Mouse (Mus musculus) limb, embryonic 15.5 days (tissue): ENCODE data around the gene Lacc1. TPM values are rescaled to one million over a fixed set of nuclear protein-coding genes. Genes with fewer than 3 reads are reported as not detected.

ENCODE experiments used
- ATAC-seq: fragments of 200-750 bp; cut with Nextera tagmentation; 2 replicates; pipeline ENCODE4 v1.8.0; 2017; ENCODE audit warnings: low read depth, moderate TSS enrichment; ENCODE audit not compliant: insufficient number of reproducible peaks, low FRiP score, low TSS enrichment
- H3K27ac ChIP-seq: fragments of 300-500 bp; sonication (generic); 2 replicates; pipeline ENCODE4 v1.5.1; 2015; ENCODE audit warnings: moderate library complexity, mild to moderate bottlenecking, inconsistent platforms
- H3K27me3 ChIP-seq: fragments of 300-500 bp; sonication (generic); 2 replicates; pipeline ENCODE4 v1.6.1; 2015; ENCODE audit warnings: inconsistent platforms
- H3K36me3 ChIP-seq: fragments of 300-500 bp; sonication (generic); 2 replicates; pipeline ENCODE4 v1.6.1; 2015; ENCODE audit warnings: inconsistent platforms
- H3K4me1 ChIP-seq: fragments of 300-500 bp; sonication (generic); 2 replicates; pipeline ENCODE4 v1.6.1; 2015; ENCODE audit warnings: inconsistent platforms
- H3K4me2 ChIP-seq: fragments of 300-500 bp; sonication (generic); 2 replicates; pipeline ENCODE4 v1.6.1; 2015; ENCODE audit warnings: mild to moderate bottlenecking, inconsistent platforms
- H3K4me3 ChIP-seq: fragments of 300-500 bp; sonication (generic); 2 replicates; pipeline ENCODE4 v1.5.1; 2015; ENCODE audit warnings: mild to moderate bottlenecking, inconsistent platforms
- H3K9ac ChIP-seq: fragments of 300-500 bp; sonication (generic); 2 replicates; pipeline ENCODE4 v1.6.1; 2015; ENCODE audit warnings: inconsistent platforms
- H3K9me3 ChIP-seq: fragments of 300-500 bp; sonication (generic); 2 replicates; pipeline ENCODE4 v1.6.1; 2016; ENCODE audit warnings: inconsistent platforms
- WGBS: fragments of 180-500 bp; shearing (Covaris S2); methylation state at CpG from one replicate; pipeline ENCODE4 v1.1.7; 2015; 5-methylcytosine and 5-hydroxymethylcytosine counted together
- polyA plus RNA-seq: library from polyadenylated mRNA; unstranded; fragments of >200 nt; fragmentation: Nextera tagmentation; extraction: Ambion mirVana; gene quantifications from 2 replicates; pipeline ENCODE4 v1.2.1, GENCODE M21; 2015

The Lacc1 gene
- polyA plus RNA-seq, result 11.8 and 12.4 TPM in 2 replicates

GRCm38 (mm10) chr14:77036226-77037046 is at the start of gene Lacc1, which contains the start of gene Ccdc122:
Lacc1 (minus strand) TSS chr14:77036904.
Ccdc122 (plus strand) TSS chr14:77036772.
- peak within 1 kb of the TSS; percentile 78 for H3K4me2 ChIP-seq
- peak within 1 kb of the TSS; percentile 66 for H3K4me3 ChIP-seq
- H3K27me3 ChIP-seq, result no peaks in the 10 kb centered on the region
- no peaks in the 10 kb centered on the region for H3K36me3 ChIP-seq
- ATAC-seq, result peak; percentile 55; the same call in 1 of the 2 replicates
- H3K9me3 ChIP-seq, result no peaks in the 10 kb centered on the region
- peak within 1 kb of the TSS; percentile 69 for H3K9ac ChIP-seq
- peak within 1 kb of the TSS; percentile 73 for H3K27ac ChIP-seq
- under 1% methylated on average over 81 of the region's 86 CpGs for whole genome bisulfite sequencing
- H3K4me1 ChIP-seq, result peaks cover 10% of the 10 kb centered on the region; the same call in 1 of the 2 replicates

GRCm38 (mm10) chr14:77081248-77081647 is 44.5 kb upstream of the Lacc1 start:
- Histone ChIP-seq H3K4me3 (no peak overlapping the region), H3K9ac (no peak overlapping the region), H3K27ac (no peak overlapping the region), H3K4me2 (no peak overlapping the region), H3K9me3 (no peaks in the 10 kb centered on the region), H3K36me3 (no peaks in the 10 kb centered on the region), H3K27me3 (no peaks in the 10 kb centered on the region), H3K4me1 (no peaks in the 10 kb centered on the region)
- 84% methylated on average over 5 of the region's 5 CpGs for WGBS
- no peak for ATAC-seq

- 83% methylated on average over 1 of the region's 1 CpGs for WGBS
- 0 out of 2 replicates have a peak, but pooled peaks cover 2% of the 10 kb centered on the region for H3K4me1 ChIP-seq
- H3K9ac ChIP-seq, result no peak overlapping the region
- no peak overlapping the region for H3K27ac ChIP-seq
- H3K4me2 ChIP-seq, result no peak overlapping the region
- no peaks in the 10 kb centered on the region for H3K36me3 ChIP-seq
- no peaks in the 10 kb centered on the region for H3K9me3 ChIP-seq
- no peak for ATAC-seq
- no peak overlapping the region for H3K4me3 ChIP-seq
- no peaks in the 10 kb centered on the region for H3K27me3 ChIP-seq
Observed at GRCm38 (mm10) chr14:77069361-77069760, 32.7 kb upstream of the Lacc1 start.

- no peaks in the 10 kb centered on the region for H3K9me3 ChIP-seq
- H3K36me3 ChIP-seq, result no peaks in the 10 kb centered on the region
- no peak overlapping the region for H3K27ac ChIP-seq
- H3K4me3 ChIP-seq, result no peak overlapping the region
- no peak for ATAC-seq
- no peaks in the 10 kb centered on the region for H3K4me1 ChIP-seq
- H3K27me3 ChIP-seq, result no peaks in the 10 kb centered on the region
- H3K9ac ChIP-seq, result no peak overlapping the region
- no peak overlapping the region for H3K4me2 ChIP-seq
Observed at GRCm38 (mm10) chr14:77053288-77053687, 16.6 kb upstream of the Lacc1 start.

- no peaks in the 10 kb centered on the region for H3K36me3 ChIP-seq
- peak overlapping the region; percentile 73; the same call in 1 of the 2 replicates for H3K27ac ChIP-seq
- H3K4me1 ChIP-seq, result peaks cover 10% of the 10 kb centered on the region; the same call in 1 of the 2 replicates
- ATAC-seq, result no peak
- no peak overlapping the region for H3K4me2 ChIP-seq
- no peak overlapping the region for H3K9ac ChIP-seq
- H3K9me3 ChIP-seq, result no peaks in the 10 kb centered on the region
- no peaks in the 10 kb centered on the region for H3K27me3 ChIP-seq
- 68% methylated on average over 8 of the region's 8 CpGs for WGBS
- H3K4me3 ChIP-seq, result no peak overlapping the region
Observed at GRCm38 (mm10) chr14:77037832-77038425, 1.2 kb upstream of the Lacc1 start.

GRCm38 (mm10) chr14:77037330-77037729 is 626 bp upstream of the Lacc1 start:
- Histone ChIP-seq H3K4me1 (peaks cover 10% of the 10 kb centered on the region; the same call in 1 of the 2 replicates), H3K9me3 (no peaks in the 10 kb centered on the region), H3K36me3 (no peaks in the 10 kb centered on the region), H3K27ac (peak overlapping the region; percentile 73), H3K27me3 (no peaks in the 10 kb centered on the region), H3K4me3 (peak overlapping the region; percentile 66; the same call in 1 of the 2 replicates), H3K9ac (no peak overlapping the region), H3K4me2 (peak overlapping the region; percentile 78; the same call in 1 of the 2 replicates)
- 72% methylated on average over 5 of the region's 5 CpGs for WGBS
- no peak for ATAC-seq

- Histone ChIP-seq H3K9ac (no peak overlapping the region), H3K27me3 (no peaks in the 10 kb centered on the region), H3K4me3 (no peak overlapping the region), H3K4me2 (no peak overlapping the region), H3K36me3 (no peaks in the 10 kb centered on the region), H3K4me1 (peaks cover 10% of the 10 kb centered on the region; the same call in 1 of the 2 replicates), H3K27ac (no peak overlapping the region), H3K9me3 (no peaks in the 10 kb centered on the region)
- 88% methylated on average over 8 of the region's 8 CpGs for WGBS
- ATAC-seq, result no peak
Observed at GRCm38 (mm10) chr14:77034970-77035369, 1.7 kb downstream of the Lacc1 start.

GRCm38 (mm10) chr14:77034175-77034915 is 2.4 kb downstream of the Lacc1 start:
- no peak overlapping the region for H3K4me2 ChIP-seq
- no peaks in the 10 kb centered on the region for H3K9me3 ChIP-seq
- H3K27me3 ChIP-seq, result no peaks in the 10 kb centered on the region
- no peak overlapping the region for H3K27ac ChIP-seq
- 65% methylated on average over 7 of the region's 7 CpGs for WGBS
- ATAC-seq, result no peak
- H3K4me3 ChIP-seq, result no peak overlapping the region
- H3K4me1 ChIP-seq, result peaks cover 10% of the 10 kb centered on the region; the same call in 1 of the 2 replicates
- H3K36me3 ChIP-seq, result no peaks in the 10 kb centered on the region
- no peak overlapping the region for H3K9ac ChIP-seq

GRCm38 (mm10) chr14:77033391-77033790 is 3.3 kb downstream of the Lacc1 start:
- H3K9ac ChIP-seq, result no peak overlapping the region
- H3K36me3 ChIP-seq, result no peaks in the 10 kb centered on the region
- H3K9me3 ChIP-seq, result no peaks in the 10 kb centered on the region
- H3K4me2 ChIP-seq, result no peak overlapping the region
- no peak for ATAC-seq
- peaks cover 10% of the 10 kb centered on the region; the same call in 1 of the 2 replicates for H3K4me1 ChIP-seq
- no peak overlapping the region for H3K4me3 ChIP-seq
- H3K27ac ChIP-seq, result no peak overlapping the region
- 90% methylated on average over 3 of the region's 3 CpGs for WGBS
- no peaks in the 10 kb centered on the region for H3K27me3 ChIP-seq

GRCm38 (mm10) chr14:77032433-77032832 is 4.3 kb downstream of the Lacc1 start:
- H3K36me3 ChIP-seq, result no peaks in the 10 kb centered on the region
- no peak overlapping the region for H3K4me2 ChIP-seq
- H3K9me3 ChIP-seq, result no peaks in the 10 kb centered on the region
- H3K4me1 ChIP-seq, result peaks cover 10% of the 10 kb centered on the region; the same call in 1 of the 2 replicates
- no peak for ATAC-seq
- H3K27ac ChIP-seq, result no peak overlapping the region
- 76% methylated on average over 5 of the region's 5 CpGs for WGBS
- no peak overlapping the region for H3K4me3 ChIP-seq
- no peaks in the 10 kb centered on the region for H3K27me3 ChIP-seq
- H3K9ac ChIP-seq, result no peak overlapping the region

- Histone ChIP-seq H3K4me2 (no peak overlapping the region), H3K4me3 (no peak overlapping the region), H3K4me1 (no peaks in the 10 kb centered on the region), H3K27me3 (no peaks in the 10 kb centered on the region), H3K36me3 (no peaks in the 10 kb centered on the region), H3K9ac (no peak overlapping the region), H3K9me3 (no peaks in the 10 kb centered on the region), H3K27ac (no peak overlapping the region)
- WGBS, result 83% methylated on average over 5 of the region's 5 CpGs
- no peak for ATAC-seq
Observed at GRCm38 (mm10) chr14:77030808-77031207, 5.9 kb downstream of the Lacc1 start.
